Mouse (Mus musculus): ENCODE measurements around the gene Astn1.

DNA sequence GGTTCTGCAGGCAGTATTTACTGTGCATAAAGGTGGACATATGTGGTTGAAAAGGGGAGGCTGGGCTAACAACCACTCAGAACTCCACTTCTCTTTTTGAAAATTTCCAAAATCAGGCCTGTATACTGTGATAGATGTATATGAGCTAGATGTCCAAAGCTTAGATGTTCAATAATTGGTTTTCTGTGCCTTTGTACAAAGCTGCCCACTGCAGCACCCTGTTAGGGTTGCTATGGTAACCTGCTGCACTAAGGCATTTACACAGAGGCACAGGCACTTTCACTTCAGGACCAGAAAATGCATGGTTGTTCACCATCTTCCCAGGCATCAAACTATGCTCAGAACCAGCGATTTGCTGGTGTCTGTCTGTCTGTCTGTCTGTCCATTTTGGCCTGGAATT, 2.4 kb downstream of the Astn1 start:
- TF ChIP-seq CTCF (IDR thresholded peaks at IDR 0.05; ENCODE audit: low read depth) (no peak), EP300 (IDR thresholded peaks at IDR 0.05; ENCODE audit: low read depth) (no peak)
